Mouse (Mus musculus) kidney, postnatal 25 days (tissue): ENCODE data around the gene Cnot10.
"Not testable (repeated sequence)": the region's sequence is repeated elsewhere in the genome, so short reads cannot be mapped to it uniquely, and the experiment has no call there.

ENCODE experiments used
- DNase-seq, 2 experiments: peaks; one replicate each; pipeline ENCODE4 v3.0.0; 2021; ENCODE audit warnings: mixed read lengths in 2 of 2

Cnot10 gene

GRCm38 (mm10) chr9:114649371-114649770 is 9.4 kb upstream of the Cnot10 start:
- no peak for DNase-seq

DNA sequence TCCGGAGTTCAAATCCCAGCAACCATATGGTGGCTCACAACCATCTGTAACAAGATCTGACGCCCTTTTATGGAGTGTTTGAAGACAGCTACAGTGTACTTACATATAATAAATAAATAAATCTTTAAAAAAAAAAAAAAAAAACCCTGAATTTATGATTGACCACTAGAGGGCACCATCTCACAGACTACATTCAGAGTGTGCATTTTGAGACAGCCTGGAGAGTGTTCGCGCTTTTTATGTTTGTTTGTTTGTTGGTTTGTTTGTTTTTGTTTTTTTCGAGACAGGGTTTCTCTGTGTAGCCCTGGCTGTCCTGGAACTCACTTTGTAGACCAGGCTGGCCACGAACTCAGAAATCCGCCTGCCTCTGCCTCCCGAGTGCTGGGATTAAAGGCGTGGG is 8.5 kb upstream of the Cnot10 start:
- DNase-seq = not testable (repeated sequence)

DNA sequence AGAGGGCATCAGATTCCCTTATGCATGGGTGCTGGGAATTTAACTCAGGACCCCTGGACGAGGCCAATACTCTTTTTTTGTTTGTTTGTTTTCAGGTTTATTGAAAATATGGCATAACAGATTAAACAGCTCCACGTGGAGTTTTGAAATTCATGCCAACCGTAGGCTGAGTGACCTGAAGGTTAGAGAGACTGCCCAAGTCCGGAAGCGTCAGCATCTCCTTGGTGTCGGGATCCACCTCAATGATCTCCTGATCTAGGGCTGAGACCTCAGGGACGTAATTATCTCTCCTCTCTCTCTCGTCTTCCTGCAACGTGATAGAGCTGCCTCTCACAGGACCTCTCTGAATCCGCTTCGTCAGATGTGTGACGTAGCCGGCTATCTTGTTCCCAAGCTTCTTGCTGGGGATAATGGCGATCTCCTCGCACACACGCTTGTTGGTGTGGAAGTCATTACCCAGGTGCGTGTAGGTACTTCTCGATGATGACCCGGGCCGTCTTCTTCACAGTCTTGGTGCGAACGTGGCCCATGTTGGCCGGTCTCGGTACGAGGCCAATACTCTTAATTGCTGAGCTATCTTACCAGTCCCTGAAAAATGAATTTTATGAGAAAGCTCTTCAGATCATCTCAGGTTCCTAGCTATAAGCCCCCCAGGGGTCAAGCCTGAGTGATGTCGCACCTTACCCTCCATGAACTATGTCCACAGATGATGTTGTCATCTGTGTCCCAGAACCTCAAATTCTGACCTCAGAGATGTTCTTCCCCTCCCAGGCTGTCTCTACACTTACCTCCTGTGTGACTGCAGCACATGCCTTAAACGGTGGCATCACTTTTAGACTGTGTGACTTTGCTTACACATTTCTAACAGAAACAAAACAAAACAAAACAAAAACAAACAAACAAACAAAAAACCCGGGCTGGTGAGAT is 7.8 kb upstream of the Cnot10 start:
- peak in 1 of 2 experiments; percentile 57 for DNase-seq

GRCm38 (mm10) chr9:114646556-114647505 is 6.8 kb upstream of the Cnot10 start:
- no peak for DNase-seq

GRCm38 (mm10) chr9:114639186-114639748 is 717 bp downstream of the Cnot10 start:
- peak in 1 of 2 experiments; percentile 42 for DNase-seq

DNA sequence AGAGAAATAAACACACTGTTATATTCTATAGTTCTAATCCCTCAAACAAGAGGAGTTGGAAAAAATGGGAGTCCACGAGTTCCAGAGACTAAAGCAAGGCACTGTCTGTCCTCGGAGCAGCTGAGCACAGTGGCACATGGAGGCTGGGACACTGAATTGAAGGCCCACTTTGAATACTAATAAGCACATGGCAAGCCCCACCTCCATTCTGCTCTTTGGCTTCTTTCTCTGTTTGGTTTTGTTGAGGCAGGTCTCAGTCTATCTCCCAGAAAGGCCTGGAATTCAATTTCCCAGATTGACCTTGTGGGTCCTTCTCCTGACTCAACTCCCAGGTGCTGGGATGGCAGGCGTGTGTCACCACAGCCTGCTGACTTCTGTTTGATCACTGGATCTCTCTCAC is 3.2 kb downstream of the Cnot10 start:
- DNase-seq = no peak

DNA sequence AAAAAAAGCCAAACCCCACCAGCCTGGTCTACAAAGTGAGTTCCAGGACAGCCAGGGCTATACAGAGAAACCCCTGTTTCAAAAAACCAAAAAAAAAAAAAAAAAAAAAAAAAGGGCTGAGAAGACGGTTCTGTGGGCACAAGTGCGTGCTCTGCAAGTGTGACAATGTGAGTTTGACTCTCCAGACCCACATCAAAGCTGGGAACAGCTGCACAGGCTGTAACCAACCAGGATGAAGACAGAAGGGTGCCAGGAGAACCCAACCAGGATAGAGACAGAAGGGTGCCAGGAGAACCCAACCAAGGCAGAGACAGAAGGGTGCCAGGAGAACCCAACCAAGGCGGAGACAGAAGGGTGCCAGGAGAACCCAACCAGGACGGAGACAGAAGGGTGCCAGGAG is 3.8 kb downstream of the Cnot10 start:
- DNase-seq = no peak

DNA sequence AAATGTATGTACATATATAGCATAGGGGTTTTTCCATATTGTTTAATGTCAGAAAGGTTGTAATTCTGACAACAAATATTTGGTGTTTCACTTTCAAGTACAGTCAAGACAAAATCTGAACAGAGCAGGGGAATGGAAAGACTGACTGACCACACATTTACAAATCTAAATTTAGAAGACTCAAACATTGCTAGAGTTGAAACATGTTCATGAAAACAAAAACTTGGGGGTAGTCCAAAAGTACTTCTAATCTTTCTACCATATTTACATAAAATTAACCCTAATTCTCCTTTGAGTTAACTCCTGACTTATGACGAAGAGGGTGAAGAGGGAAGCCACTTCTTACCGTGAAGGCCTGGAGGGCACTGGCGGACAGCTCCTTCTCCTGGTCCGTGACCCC is 7.7 kb downstream of the Cnot10 start:
- no peak for DNase-seq

GRCm38 (mm10) chr9:114626726-114627125 is 13.3 kb downstream of the Cnot10 start:
- DNase-seq = no peak

DNA sequence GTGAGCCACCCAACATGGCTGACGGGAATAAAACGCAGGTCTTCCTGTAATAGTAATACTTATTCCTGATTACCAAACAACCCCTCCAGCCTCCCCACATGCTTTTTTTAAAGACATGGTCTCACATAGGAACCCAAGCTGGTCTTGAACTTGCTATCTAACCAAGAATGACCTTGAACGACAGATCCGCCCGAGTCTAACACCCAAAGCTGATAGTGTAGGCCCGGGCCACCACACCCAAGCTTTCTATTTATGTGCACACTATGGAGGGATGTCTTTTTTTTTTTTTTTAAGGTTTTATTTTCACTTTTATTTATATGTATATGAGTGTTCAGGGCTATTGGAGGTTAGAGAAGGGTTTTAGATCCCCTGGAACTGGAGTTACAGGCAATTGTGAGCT is 15.8 kb downstream of the Cnot10 start:
- no peak for DNase-seq

GRCm38 (mm10) chr9:114621149-114621548 is 18.8 kb downstream of the Cnot10 start:
- no peak for DNase-seq

GRCm38 (mm10) chr9:114614176-114614953 is 25.6 kb downstream of the Cnot10 start:
- no peak for DNase-seq

- DNase-seq = no peak
Observed at GRCm38 (mm10) chr9:114613026-114613425, 27.0 kb downstream of the Cnot10 start.

GRCm38 (mm10) chr9:114612566-114612965 is 27.4 kb downstream of the Cnot10 start:
- no peak for DNase-seq

DNA sequence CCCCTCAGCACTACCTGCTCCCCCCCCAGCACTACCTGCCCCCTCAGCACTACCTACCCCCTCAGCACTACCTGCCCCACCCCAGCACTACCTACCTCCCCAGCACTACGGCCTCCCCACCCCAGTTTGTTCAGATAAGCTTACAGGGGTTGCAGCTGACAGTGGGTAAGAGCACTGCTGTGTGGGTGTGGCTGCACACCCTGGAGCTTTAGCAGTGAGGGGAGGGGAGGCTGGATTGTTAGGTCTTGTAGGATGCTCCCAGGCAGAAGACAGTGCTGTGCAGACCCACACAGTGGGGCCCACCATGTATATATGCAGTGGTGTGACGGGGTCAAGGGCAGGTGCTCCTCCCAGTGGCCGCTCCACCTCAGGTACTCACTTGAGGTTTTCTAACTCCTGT is 29.7 kb downstream of the Cnot10 start:
- DNase-seq = no peak

GRCm38 (mm10) chr9:114603876-114604540 is 36.0 kb downstream of the Cnot10 start:
- DNase-seq = no peak

DNA sequence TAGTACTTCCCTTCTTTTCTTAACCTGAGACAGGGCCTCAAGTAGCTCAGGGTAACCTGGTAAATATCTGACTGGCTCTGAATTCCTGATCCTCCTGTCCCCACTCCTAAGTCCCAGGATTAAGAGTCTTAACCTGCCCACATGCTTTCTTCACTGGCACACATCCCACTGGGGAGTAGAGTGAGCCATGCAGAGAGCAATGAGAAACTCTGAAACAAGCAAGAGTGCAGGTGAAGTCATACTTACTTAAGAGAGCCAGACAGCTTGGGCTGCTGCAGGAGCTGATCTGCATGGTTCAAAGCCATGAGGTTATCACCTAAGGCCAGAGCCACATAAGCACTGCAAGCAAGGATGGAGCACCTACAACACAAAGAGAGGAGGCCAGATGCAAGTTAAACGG is 38.9 kb downstream of the Cnot10 start:
- no peak for DNase-seq

- no peak for DNase-seq
Observed at GRCm38 (mm10) chr9:114585017-114585345, 55.0 kb downstream of the Cnot10 start.

GRCm38 (mm10) chr9:114584183-114585016 is 55.6 kb downstream of the Cnot10 start:
- DNase-seq = peak in 1 of 2 experiments; percentile 27

- DNase-seq = peak; percentile 75 to 78
Observed at GRCm38 (mm10) chr9:114583812-114584182, 56.2 kb downstream of the Cnot10 start.

DNA sequence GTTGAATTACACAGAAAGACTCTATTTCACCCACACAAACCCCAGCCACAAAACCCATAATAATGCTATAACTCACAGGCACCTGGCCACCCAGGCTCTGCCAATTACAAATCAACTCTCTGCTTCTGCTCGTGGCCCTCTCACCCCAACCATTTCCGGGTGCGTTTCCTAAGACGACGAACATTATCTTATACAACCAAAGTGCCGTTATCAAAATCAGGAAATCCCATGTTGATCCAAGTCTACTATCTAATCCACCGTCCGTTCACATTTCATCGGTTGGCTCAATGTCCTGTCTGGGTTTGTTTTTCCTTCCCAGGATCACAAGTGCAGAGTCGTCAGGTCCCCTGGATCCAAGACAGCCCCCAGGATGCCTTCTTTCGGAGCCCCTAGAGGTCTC is 61.3 kb downstream of the Cnot10 start:
- DNase-seq = no peak
